Mouse (Mus musculus): ENCODE data around the gene App. TPM values are rescaled to one million over a fixed set of nuclear protein-coding genes. Genes with fewer than 3 reads are reported as not detected.

Gene App
- 18.5 TPM for total RNA-seq (2023)

GRCm38 (mm10) chr16:85173373-85174081 is at the start of gene App:
Gene App (minus strand): TSS chr16:85173766.

Data from CD4-positive naive resting alpha-beta T cell, adult 76 days (primary cell).